ENCODE assay signal across 7 mouse cellular contexts in the genomic region with DNA sequence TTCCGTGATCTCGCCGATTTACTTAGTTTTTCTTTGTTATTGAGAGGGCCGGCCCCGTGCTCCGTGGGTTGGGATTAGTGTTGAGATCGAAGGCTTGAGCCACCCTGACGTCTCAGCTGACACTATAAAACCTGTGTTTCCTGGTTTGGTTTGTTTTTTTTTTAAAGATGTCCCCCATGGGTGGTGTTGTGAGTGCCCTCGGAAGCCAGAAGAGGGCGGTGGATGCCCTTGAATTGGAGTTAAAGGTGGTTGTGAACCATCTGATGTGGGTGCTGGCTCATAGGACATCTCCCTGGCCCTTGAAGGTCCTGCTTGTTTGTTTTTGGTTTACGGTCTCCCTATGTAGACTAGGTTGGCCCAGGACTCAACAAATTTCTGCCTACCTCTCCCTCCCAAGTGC. TPM values are rescaled to one million over a fixed set of nuclear protein-coding genes. Genes with fewer than 3 reads are reported as not detected.
DNase-seq lines count a peak whose midpoint lies in the region; ATAC-seq and TF ChIP-seq lines count a peak whose summit lies in the region.

No protein-coding gene starts in this region.

- 11% methylated on average over 11 of the region's 11 CpGs for WGBS in embryonic facial prominence, embryonic 10.5 days
- WGBS in intestine, embryonic 16.5 days, result 7% methylated on average over 11 of the region's 11 CpGs
- WGBS in neural tube, embryonic 13.5 days, result 11% methylated on average over 11 of the region's 11 CpGs

- peak overlapping the region; percentile 99 for H3K27ac ChIP-seq in testis, adult 2 months (ENCODE audit: control insufficient read depth, insufficient read depth, low read depth, low read length)
- peak overlapping the region; percentile 99 for H3K27ac ChIP-seq in embryonic facial prominence, embryonic 10.5 days (replicated peaks)
- H3K27ac ChIP-seq in intestine, embryonic 16.5 days (ENCODE audit: low read length), result peak overlapping the region; percentile 96
- H3K27ac ChIP-seq in neural tube, embryonic 13.5 days (replicated peaks), result peak overlapping the region; percentile 94

- H3K27me3 ChIP-seq in testis, adult 2 months (ENCODE audit: control insufficient read depth, insufficient read depth, low read length), result no peaks in the 10 kb centered on the region
- H3K27me3 ChIP-seq in embryonic facial prominence, embryonic 10.5 days (replicated peaks; ENCODE audit: low read depth, poor library complexity, severe bottlenecking), result no peaks in the 10 kb centered on the region
- H3K27me3 ChIP-seq in intestine, embryonic 16.5 days (replicated peaks; ENCODE audit: control insufficient read depth, insufficient read depth, low read length), result no peaks in the 10 kb centered on the region
- H3K27me3 ChIP-seq in neural tube, embryonic 13.5 days, result no peaks in the 10 kb centered on the region

- H3K9me3 ChIP-seq in embryonic facial prominence, embryonic 10.5 days, result no peaks in the 10 kb centered on the region
- H3K9me3 ChIP-seq in intestine, embryonic 16.5 days (ENCODE audit: control insufficient read depth, low read length), result no peaks in the 10 kb centered on the region
- H3K9me3 ChIP-seq in neural tube, embryonic 13.5 days, result no peaks in the 10 kb centered on the region

- peak overlapping the region; percentile 93 for H3K9ac ChIP-seq in intestine, embryonic 16.5 days (ENCODE audit: low read depth, low read length)
- peak overlapping the region; percentile 92 for H3K9ac ChIP-seq in neural tube, embryonic 13.5 days

- no peak for TF ChIP-seq CTCF in testis, adult 2 months (IDR thresholded peaks at IDR 0.05; ENCODE audit: control insufficient read depth, insufficient read depth, insufficient replicate concordance, low read depth, low read length)

- peaks cover 20% of the 10 kb centered on the region for H3K4me1 ChIP-seq in testis, adult 2 months (ENCODE audit: control insufficient read depth, insufficient read depth, low read length)
- H3K4me1 ChIP-seq in embryonic facial prominence, embryonic 10.5 days, result peaks cover 20% of the 10 kb centered on the region
- H3K4me1 ChIP-seq in intestine, embryonic 16.5 days (ENCODE audit: control insufficient read depth, insufficient read depth, low read length), result peaks cover 13% of the 10 kb centered on the region
- peaks cover 30% of the 10 kb centered on the region for H3K4me1 ChIP-seq in neural tube, embryonic 13.5 days (replicated peaks)

- no peak for TF ChIP-seq POLR2A in testis, adult 2 months (IDR thresholded peaks at IDR 0.05; ENCODE audit: control insufficient read depth, low read depth, low read length)

- ATAC-seq in intestine, embryonic 16.5 days, result no peak
- ATAC-seq in neural tube, embryonic 13.5 days (ENCODE audit: low read depth), result no peak

- peak overlapping the region; percentile 100 for H3K4me3 ChIP-seq in testis, adult 2 months (ENCODE audit: control insufficient read depth, low read depth, low read length)
- H3K4me3 ChIP-seq in embryonic facial prominence, embryonic 10.5 days, result peak overlapping the region; percentile 97
- H3K4me3 ChIP-seq in intestine, embryonic 16.5 days (ENCODE audit: low read length), result peak overlapping the region; percentile 96
- H3K4me3 ChIP-seq in neural tube, embryonic 13.5 days, result peak overlapping the region; percentile 98

- peaks cover 9% of the 10 kb centered on the region for H3K36me3 ChIP-seq in testis, adult 2 months (ENCODE audit: control insufficient read depth, insufficient read depth, low read length)
- H3K36me3 ChIP-seq in embryonic facial prominence, embryonic 10.5 days (replicated peaks), result peaks cover 74% of the 10 kb centered on the region
- peaks cover 15% of the 10 kb centered on the region for H3K36me3 ChIP-seq in intestine, embryonic 16.5 days (ENCODE audit: control insufficient read depth, insufficient read depth, low read length)
- peaks cover 59% of the 10 kb centered on the region for H3K36me3 ChIP-seq in neural tube, embryonic 13.5 days

- DNase-seq in testis, postnatal 10 days (ENCODE audit: low spot score), result no peak
- peak; percentile 19 for DNase-seq in embryonic facial prominence, embryonic 10.5 days (ENCODE audit: low spot score)
- no peak for DNase-seq in spleen, postnatal 36 days (ENCODE audit: low spot score in 2 of 2)
- DNase-seq in layer of hippocampus, postnatal 25 days (ENCODE audit: extremely low spot score in 1 of 2, low spot score in 1 of 2), result no peak

- H3K4me2 ChIP-seq in intestine, embryonic 16.5 days (ENCODE audit: low read depth, low read length), result peak overlapping the region; percentile 84
- H3K4me2 ChIP-seq in neural tube, embryonic 13.5 days, result peak overlapping the region; percentile 94

RNA-seq across cellular contexts. Expression of gene Banf1, which starts 0.5 kb away (rescaled TPM):
- polyA plus RNA-seq in testis, adult 2 months (2012; rRNA removed), result 105 and 120 TPM in 2 replicates
- polyA plus RNA-seq in embryonic facial prominence, embryonic 10.5 days (2016; fragmentation: Nextera tagmentation; extraction: Ambion mirVana), result 570 and 593 TPM in 2 replicates
- 421 and 489 TPM in 2 replicates for polyA plus RNA-seq in intestine, embryonic 16.5 days (2015; fragmentation: Nextera tagmentation; extraction: Ambion mirVana)
- polyA plus RNA-seq in neural tube, embryonic 13.5 days (2015; fragmentation: Nextera tagmentation; extraction: Ambion mirVana), result 311 and 317 TPM in 2 replicates
- 10 to 100 TPM; 85.3 to 93.2 TPM for total RNA-seq in layer of hippocampus, postnatal 25 days (2021)

RNA-seq across cellular contexts. Expression of gene Eif1ad, which starts 0.9 kb away (rescaled TPM):
- 24.5 and 26.9 TPM in 2 replicates for polyA plus RNA-seq in testis, adult 2 months (2012; rRNA removed)
- 90.4 and 93.7 TPM in 2 replicates for polyA plus RNA-seq in embryonic facial prominence, embryonic 10.5 days (2016; fragmentation: Nextera tagmentation; extraction: Ambion mirVana)
- 60.1 and 62.7 TPM in 2 replicates for polyA plus RNA-seq in intestine, embryonic 16.5 days (2015; fragmentation: Nextera tagmentation; extraction: Ambion mirVana)
- polyA plus RNA-seq in neural tube, embryonic 13.5 days (2015; fragmentation: Nextera tagmentation; extraction: Ambion mirVana), result 51.1 and 55.2 TPM in 2 replicates
- 10 to 100 TPM; 19.5 to 23.7 TPM for total RNA-seq in layer of hippocampus, postnatal 25 days (2021)

RNA-seq across cellular contexts. Expression of gene Cst6, which starts 18.1 kb away (rescaled TPM):
- 0.85 and 1.5 TPM in 2 replicates for polyA plus RNA-seq in testis, adult 2 months (2012; rRNA removed)
- 0.24 and 0.65 TPM in 2 replicates for polyA plus RNA-seq in embryonic facial prominence, embryonic 10.5 days (2016; fragmentation: Nextera tagmentation; extraction: Ambion mirVana)
- 33.1 and 50.6 TPM in 2 replicates for polyA plus RNA-seq in intestine, embryonic 16.5 days (2015; fragmentation: Nextera tagmentation; extraction: Ambion mirVana)
- 8.9 and 9.7 TPM in 2 replicates for polyA plus RNA-seq in neural tube, embryonic 13.5 days (2015; fragmentation: Nextera tagmentation; extraction: Ambion mirVana)
- 1 to 10 TPM; 6.1 to 6.7 TPM for total RNA-seq in layer of hippocampus, postnatal 25 days (2021)

RNA-seq across cellular contexts. Expression of gene Sart1, which starts 21.0 kb away (rescaled TPM):
- 27.4 and 32.8 TPM in 2 replicates for polyA plus RNA-seq in testis, adult 2 months (2012; rRNA removed)
- 89.4 and 96.6 TPM in 2 replicates for polyA plus RNA-seq in embryonic facial prominence, embryonic 10.5 days (2016; fragmentation: Nextera tagmentation; extraction: Ambion mirVana)
- 60.2 and 65.6 TPM in 2 replicates for polyA plus RNA-seq in intestine, embryonic 16.5 days (2015; fragmentation: Nextera tagmentation; extraction: Ambion mirVana)
- polyA plus RNA-seq in neural tube, embryonic 13.5 days (2015; fragmentation: Nextera tagmentation; extraction: Ambion mirVana), result 72.2 and 74.8 TPM in 2 replicates
- total RNA-seq in layer of hippocampus, postnatal 25 days (2021), result 10 to 100 TPM; 83.7 to 99.3 TPM

RNA-seq across cellular contexts. Expression of gene Catsper1, which starts 31.9 kb away (rescaled TPM):
- 219 and 262 TPM in 2 replicates for polyA plus RNA-seq in testis, adult 2 months (2012; rRNA removed)
- not detected in 2 replicates for polyA plus RNA-seq in embryonic facial prominence, embryonic 10.5 days (2016; fragmentation: Nextera tagmentation; extraction: Ambion mirVana)
- polyA plus RNA-seq in intestine, embryonic 16.5 days (2015; fragmentation: Nextera tagmentation; extraction: Ambion mirVana), result not detected in 2 replicates
- polyA plus RNA-seq in neural tube, embryonic 13.5 days (2015; fragmentation: Nextera tagmentation; extraction: Ambion mirVana), result not detected in 2 replicates
- total RNA-seq in layer of hippocampus, postnatal 25 days (2021), result not detected
